Mouse (Mus musculus) cerebellum, postnatal 14 days (tissue): ENCODE data around the gene Rpl36-ps4.
"Not testable (repeated sequence)": the region's sequence is repeated elsewhere in the genome, so short reads cannot be mapped to it uniquely, and the experiment has no call there.

ENCODE experiments used
- DNase-seq, 2 experiments: peaks; one replicate each; pipeline ENCODE4 v3.0.0; 2021; ENCODE audit warnings: mixed read lengths in 2 of 2

Rpl36-ps4 gene

GRCm38 (mm10) chr17:87948965-87949584 is 28.3 kb downstream of the Rpl36-ps4 start:
- peak; percentile 93 to 94 for DNase-seq

GRCm38 (mm10) chr17:87954618-87955124 is 33.9 kb downstream of the Rpl36-ps4 start:
- DNase-seq: not testable (repeated sequence)

- no peak for DNase-seq
Measured at GRCm38 (mm10) chr17:87957096-87957840, 36.5 kb downstream of the Rpl36-ps4 start.

- DNase-seq: peak in 1 of 2 experiments; percentile 46
Measured at GRCm38 (mm10) chr17:87958283-87958682, 37.5 kb downstream of the Rpl36-ps4 start.

GRCm38 (mm10) chr17:87959406-87959805 is 38.6 kb downstream of the Rpl36-ps4 start:
- DNase-seq: not testable (repeated sequence)

GRCm38 (mm10) chr17:87959931-87960330 is 39.2 kb downstream of the Rpl36-ps4 start:
- DNase-seq: not testable (repeated sequence)

GRCm38 (mm10) chr17:87963081-87964075 is 42.6 kb downstream of the Rpl36-ps4 start:
- DNase-seq: no peak

- DNase-seq: not testable (repeated sequence)
Measured at GRCm38 (mm10) chr17:87968483-87968926, 47.7 kb downstream of the Rpl36-ps4 start.
